Comparison of ENCODE assay signal across 16 mouse cellular contexts in the genomic region with DNA sequence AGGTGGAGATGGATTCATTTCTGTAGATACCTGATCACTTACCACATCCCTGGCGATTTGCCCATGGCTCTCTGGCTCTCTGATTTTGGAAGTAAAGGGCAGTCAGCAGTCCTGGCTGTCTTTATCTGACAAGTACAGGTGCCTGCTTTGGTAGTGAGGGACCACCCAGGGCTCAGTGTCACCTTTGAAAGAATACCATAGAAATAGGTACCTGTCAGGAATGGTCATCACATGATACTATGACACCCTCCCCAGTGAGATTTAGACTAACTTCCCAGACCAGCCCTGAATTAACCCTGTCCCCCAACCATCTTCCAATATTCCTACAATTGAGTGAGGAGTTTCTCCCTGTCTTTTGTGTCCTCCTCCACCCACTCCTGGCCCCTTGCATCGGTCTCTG. TPM values are rescaled to one million over a fixed set of nuclear protein-coding genes. Genes with fewer than 3 reads are reported as not detected.
"Had no signal": no experiment of that assay in that cellular context is flagged by ENCODE, and none has a peak within 500 bp of the region (broad histone marks: within the 10 kb centered on the region; RNA-seq: fewer than 3 reads in every experiment).

C1s2 (minus strand) TSS at position 101 of the 400 bp plus-strand sequence.

RNA-seq across cellular contexts. Expression of gene C1s2, which starts in this region (rescaled TPM):
- total RNA-seq: hematopoietic stem cell, adult 5-6 weeks; hindbrain, postnatal 0 days had no signal
- polyA plus RNA-seq: heart, embryonic 10.5 days; heart, embryonic 11.5 days; heart, embryonic 12.5 days; heart, embryonic 13.5 days; heart, embryonic 14.5 days; heart, embryonic 15.5 days; hindbrain, embryonic 10.5 days; hindbrain, embryonic 11.5 days; hindbrain, embryonic 12.5 days; hindbrain, embryonic 16.5 days; inflammation-experienced regulatory T-cells, adult 6 months; intestine, embryonic 14.5 days; intestine, embryonic 15.5 days; intestine, postnatal 0 days had no signal
